Mouse (Mus musculus) cerebellum, postnatal 36 days (tissue): ENCODE results near the gene Iqce.

Experiments
- DNase-seq, 2 experiments: peaks; one replicate each; pipeline ENCODE4 v3.0.0; 2021 to 2022; ENCODE audit warnings: mixed read lengths in 2 of 2

Iqce gene

DNA sequence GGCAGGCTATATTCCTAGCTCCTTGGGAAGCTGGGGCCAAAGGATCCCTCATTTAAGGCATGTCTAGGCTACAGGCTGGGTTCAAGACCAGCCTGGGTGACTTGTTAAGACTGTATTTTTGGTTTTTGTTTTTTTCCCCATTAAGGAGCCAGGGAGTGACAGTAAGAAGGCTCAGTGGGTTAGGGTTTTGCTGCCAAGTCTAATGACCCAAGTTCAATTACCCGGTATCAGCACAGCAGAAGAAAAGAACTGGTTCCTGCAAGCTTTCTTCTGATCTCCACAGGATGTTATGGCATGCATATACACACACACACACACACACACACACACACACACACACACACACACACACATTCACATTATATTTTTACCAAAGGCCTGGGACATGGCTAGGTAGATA, 41.8 kb downstream of the Iqce start:
- DNase-seq = no peak

DNA sequence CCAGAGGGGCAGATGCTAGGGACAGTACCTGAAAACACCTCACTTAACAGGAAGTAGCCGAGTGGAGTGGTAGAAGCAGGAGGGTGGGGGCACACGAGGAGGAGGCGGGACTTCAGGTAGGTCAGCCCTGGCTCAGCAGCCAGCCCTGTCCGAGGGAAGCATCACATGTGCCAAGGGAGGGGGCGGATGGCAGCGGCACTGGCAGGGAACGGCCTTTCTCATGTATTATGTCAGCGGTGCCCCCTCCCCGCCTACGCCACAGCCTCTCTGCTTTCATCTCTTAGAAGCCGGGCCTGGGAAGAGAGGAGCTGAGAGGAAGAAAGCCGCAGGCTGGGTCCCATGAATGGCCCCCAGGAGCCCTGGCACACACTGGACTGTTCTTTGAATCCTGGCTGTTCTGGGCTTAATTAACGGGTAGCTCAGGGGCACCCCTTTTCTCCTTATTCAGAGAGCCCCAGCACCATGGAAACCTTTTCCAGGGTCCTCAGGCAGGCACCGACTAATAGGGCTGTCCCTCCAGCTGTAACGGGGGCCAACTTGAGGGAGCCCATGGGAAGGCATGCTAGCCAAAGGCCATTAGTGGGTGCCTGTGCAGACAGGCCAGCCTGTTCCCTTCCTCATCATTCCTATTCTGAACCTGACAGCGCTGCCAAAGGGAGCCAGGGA, 42.4 kb downstream of the Iqce start:
- DNase-seq = peak; percentile 37 to 45

DNA sequence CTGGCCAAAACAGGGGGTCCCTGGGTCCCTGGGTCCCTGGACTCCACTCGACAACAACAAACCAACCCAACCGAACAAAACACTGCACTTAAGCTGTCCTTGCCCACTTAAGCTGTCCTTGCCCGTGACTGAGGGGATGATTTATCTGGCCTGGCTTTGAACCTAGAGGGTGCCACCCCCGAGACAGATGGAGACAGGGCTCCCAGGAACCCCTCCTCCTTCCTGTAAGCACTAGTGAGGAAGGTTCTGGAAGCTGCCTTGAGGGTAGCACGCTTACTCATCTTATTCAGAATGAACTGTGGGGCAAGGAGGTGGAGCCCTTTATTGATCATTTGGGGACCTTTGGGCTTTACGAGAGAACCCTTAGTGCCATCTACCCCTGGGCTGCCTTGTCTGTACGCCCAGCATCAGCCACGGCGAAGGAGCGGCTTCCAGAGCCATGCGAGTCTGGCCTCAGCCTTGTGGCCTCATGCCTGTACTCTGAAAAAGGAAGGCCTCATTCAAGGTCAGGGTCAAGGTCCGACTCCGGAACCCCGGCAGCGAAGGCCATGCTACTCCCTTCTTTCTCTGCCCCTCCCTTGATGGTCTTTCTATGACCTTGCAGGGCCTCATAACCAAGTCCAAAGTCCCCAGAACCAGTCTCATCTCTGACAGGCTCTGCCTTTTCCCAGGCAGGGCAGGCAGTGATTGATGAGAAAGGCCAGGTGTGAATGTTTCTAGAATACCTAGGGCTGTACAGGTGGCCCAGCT, 47.9 kb downstream of the Iqce start:
- no peak for DNase-seq

DNA sequence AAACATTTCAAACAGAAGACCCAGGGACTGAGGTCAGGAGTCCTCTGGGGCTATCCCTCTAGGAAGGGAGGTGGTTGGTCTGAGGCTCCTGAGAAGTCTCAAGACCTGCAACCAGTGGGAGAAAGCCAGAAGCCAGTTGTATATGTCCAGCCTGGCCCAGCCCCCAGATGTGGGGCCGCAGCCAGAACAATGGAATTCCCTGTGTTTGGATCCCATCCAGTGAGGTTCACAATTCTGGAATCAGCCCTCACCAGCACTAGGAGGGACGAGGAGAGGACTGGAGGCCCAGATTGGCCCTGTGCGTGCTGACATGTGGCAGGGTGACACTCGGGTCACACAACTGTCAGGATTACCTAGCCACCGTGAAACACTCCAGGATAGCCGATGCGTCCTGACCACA, 49.6 kb downstream of the Iqce start:
- DNase-seq = no peak

DNA sequence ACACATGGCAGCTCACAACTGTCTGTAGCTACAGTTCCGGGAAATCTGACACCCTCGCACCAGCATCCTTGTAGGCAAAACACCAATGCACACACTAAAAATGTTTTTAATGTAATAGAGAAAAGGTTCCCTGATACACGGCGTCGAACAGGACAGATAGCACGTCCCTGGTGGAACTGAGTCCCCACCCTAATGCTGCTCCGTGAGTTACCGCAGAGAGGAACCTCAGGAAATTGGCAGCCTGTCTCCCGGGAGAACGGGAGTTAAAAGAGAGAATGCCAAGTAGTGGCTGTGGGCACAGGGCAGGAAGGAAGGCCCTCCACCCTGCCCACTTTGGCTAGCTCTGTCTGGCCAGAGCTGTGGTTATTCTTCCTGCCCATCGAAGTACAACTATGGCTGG, 50.9 kb downstream of the Iqce start:
- DNase-seq = no peak

DNA sequence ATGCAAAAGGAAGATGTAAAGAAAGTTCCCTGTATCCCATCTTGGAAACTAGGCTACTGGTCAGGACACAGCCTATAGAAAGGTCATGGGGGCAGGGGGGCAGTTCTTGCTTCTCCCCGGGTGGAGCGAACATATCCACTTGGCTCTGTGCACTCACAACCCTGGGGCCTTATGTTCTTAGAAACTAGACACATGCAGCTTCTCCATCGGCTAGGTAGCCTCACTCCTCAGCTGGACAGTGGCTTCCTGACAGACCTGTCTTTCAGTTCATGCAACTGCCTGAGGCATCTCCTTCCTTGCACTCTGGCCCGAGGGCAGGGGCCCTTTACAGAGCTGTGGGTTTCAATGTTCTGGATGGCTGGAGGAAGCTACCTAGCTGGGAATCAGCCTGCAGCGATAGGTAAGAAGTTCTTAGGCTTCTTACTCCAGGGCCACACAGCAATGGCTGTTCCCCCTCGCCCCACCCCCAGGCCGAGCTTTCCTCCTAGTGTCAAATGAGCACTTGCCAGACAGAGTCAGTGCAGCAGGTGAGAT, 52.2 kb downstream of the Iqce start:
- no peak for DNase-seq

DNA sequence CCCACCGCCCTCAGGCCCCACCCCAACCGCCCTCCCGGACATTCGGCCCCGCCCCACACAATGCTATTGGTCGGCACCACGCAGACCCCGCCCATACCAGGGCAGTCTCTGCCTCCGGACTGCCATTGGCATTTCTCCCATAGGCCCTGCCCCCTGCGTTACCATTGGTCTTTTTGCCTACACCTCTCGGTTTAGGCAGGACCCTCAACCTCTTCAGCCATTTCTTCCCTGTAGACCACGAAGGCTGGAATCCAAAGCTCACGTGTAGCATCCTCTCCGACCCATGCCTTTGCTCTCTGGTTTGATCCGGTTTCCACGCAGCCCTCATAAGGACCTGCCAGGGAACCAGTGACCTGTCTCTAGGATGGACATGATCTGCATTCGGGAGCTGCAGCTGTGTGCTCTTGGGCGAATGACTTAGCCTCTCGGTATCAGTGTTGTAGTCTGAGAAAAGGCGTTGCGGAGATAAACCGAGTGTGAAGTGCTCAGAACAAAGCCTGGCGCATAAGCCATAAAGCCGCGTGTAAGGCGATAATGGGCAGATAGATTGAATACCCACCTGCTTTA, 53.0 kb downstream of the Iqce start:
- peak; percentile 94 to 99 for DNase-seq

DNA sequence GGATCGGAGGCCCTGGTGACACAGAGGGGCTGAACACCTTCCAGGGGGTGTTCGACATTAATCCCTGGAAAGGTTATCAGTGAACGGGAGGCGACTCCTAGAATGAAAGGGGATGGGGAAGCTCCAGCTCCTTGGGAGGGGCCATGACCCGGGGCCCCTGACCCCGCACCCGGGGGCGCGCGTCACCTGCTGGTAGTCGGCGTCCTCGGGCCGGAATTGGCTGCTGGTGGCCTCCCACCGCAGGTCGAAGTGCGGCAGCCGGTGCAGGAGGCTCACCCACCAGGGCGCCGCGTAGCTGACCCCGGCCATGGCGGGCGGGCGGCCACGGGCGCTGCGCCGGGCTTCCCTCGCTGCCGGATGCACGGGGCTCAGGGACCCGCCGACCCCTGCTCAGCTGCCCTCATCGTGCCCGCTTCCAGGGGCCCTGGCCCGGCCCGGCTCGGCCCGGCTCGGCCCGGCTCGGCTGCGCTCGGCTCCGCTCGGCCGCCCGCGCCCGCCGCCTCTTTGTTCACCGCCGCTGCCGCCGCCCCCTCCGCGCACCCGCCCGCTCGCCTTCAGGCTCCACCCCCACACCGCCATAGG, 53.6 kb downstream of the Iqce start, which contains the start of gene Ttyh3:
TSS of gene Ttyh3 (minus strand) at position 513 of the 582 bp plus-strand sequence.
- no peak for DNase-seq

DNA sequence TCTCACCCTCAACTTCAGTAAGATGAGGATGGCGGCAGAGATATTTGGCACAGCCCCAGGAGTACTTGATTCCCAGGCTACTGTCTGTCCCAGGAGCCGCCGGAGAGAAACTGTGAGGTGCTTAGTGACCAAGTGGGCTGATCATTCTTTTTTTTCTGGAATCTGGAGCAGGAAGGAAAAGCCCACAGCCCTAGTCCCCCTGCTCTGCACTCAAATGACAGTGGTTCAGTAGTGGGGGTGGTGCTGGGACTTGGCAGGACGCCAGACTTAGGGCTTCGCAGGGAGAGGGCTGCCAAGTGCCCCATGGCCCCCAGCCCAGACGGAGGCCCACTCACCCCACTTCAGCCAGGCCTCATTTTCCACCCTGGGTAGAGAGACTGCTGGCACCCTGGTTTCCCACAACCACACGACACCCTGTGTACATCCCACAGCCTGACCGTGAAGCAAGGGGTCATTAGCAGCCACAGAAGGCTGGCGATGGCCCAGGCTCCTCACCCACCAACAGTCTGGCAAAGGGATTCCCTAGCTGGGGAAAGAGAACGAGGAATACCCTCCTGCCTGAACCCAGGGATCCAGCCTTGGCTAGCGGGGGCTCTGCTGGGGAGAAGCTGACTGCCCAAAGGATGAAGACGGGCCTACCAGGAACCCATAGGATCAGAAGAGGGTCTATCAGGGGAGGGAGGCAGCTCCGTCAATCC, 54.2 kb downstream of the Iqce start:
- DNase-seq = peak; percentile 55 to 65

DNA sequence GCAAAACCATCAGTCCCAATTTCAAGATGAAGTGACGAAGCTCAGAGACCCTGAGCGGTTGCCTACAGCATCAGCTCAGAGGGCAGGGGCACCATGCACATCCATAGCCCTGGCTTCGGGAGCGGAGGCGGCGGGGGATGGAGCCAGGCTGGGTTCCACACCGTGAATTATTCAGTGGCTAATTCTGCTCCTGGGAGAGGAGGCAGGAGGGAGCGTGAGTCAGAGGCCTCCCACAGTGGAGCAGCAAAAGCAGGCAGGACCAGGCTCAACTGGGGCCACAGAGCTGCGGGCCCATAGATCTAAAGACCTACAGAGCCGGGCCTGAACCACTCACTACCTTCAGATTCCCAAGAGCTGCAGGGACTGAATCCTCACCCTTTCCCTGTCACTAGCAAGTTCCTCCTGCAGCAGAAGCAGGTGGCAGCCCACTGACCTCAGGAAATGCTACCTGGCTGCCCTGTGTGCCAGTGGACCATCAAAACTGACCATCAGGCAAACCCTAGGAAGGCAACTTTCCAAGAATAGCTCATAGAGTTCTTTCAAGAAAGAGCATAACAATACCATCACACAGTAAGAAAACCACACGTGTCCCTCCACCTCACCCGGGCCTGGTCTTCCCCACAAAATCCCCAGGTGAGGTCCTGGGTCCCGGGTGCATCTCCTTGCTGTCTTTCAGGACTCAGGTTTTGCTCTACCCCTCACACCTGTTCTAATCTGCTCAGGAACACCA, 55.0 kb downstream of the Iqce start:
- peak; percentile 51 to 58 for DNase-seq

DNA sequence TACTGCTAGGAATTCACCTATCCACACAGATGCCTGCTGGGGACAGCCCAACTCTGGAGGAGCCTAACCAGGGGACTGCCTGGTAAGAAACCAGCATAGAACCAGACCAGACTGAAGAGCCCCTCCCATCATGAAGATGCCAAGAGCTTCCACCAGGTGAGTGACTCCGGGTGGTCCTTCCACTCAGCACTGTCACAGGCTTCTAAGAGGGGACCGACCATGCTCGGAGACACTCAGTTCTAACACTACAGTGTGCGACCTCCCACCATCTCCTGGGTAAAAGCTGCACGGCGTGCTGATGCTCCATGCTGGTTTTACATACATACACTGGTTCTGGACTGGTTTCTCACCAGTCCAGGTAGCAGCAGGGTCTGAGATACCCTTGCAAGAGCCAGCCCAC, 56.0 kb downstream of the Iqce start:
- no peak for DNase-seq

DNA sequence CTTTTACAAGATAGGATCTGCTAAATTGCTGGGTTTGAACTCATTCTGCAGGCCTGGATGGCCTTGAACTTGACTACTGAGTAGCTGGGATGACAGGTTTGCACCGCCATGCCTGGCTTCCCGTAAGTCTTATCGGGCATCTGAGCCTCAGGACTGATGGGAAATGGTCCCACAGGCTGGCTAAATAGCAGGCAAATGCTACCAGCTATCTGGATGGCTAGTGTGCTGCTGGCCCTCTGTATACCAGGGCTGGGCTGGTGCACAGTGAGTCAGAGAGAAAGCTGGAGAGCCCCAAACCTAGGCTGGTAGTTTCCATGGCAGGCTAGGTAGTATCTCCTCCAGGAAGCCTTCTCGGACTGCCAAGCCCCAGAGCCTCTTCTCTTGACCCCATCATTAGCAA, 56.7 kb downstream of the Iqce start:
- DNase-seq = no peak

DNA sequence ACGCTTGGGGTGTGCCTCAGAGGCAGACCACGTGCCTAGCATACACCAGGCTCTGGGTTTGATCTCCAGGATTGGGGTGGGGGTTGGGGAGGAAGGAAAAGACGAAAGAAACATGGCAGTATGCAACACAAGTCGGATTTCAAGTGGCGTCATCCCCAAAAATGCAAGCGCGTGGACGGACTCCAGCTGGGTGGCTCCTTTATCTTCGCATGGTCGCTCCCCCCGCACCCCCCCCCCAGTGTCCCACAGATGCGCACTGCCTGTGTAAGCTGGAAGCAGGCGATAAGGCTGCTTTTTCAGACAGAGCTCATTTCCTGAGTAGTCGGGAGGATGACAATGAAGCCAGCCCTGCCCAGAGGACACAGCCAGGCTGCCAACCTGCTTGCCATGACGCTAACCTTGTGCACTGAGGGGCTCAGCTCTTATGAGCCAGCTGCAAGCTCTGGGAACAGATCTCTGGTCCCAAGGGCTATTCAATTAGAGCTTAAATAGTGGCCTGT, 57.4 kb downstream of the Iqce start:
- no peak for DNase-seq

DNA sequence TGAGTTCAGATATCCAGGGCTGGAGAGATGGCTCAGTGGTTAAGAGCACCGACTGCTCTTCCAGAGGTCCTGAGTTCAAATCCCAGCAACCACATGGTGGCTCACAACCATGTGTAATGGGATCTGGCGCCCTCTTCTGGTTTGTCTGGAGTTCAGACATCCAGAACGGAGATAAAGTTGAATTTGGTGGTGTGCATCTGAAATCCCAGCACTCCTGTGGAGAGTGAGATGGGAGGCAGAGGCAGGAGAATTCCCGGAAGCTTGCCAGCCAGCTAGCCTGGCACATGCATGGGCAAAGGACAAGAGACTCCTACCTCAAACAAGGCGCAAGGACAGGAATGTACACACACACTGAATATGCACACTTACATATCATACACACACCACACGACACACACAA, 57.9 kb downstream of the Iqce start:
- DNase-seq = no peak

DNA sequence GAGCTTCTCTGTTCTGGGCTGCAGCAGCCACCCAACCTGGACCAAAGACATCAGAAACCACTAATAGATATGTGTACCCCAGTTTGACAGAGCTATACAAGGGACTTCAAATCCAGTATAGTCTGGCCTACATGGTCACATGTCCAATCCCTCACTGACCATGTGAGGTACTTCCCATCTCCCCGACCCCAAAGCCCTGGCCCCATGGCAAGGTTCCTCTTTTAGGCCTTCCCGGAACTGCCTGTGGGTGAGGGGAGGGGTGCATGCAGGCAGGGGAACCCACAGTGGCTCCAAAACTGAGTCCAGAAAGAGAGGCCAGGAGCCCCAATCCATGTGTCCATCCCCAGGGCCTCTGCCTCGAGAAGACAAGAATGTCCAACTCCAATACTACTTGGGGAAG, 60.1 kb downstream of the Iqce start:
- no peak for DNase-seq

DNA sequence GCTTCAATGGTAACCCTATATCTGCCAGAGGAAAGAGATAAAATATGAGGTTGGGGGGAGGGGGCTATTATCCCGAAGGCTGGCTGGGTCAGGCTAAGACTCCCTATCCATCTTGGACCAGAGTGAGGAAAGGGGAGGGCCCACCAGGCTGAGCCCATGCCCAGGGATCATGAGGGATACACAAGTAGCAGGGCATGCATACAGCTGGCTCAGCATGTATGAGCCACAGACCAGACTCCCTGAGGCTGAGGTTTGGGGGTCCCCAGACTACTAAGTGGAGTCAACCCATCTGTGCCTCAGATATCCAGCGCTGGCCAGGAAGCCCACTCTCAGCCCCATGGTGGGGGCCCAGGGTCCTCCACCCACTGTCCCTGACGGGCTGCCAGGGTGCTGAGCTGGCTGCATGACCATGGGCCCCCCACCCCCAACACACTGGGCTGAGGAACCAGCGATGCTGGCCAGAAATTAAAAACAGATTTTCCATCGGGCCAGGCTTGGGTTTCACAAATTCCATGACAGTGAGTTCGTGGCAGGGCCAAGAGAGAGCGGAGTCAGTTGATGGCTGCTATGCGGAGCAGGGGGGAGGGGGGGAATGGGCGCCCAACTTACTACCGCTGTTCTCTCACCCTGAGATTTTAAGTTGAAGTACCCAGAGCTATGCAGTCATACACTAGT, 60.8 kb downstream of the Iqce start:
- DNase-seq = no peak

DNA sequence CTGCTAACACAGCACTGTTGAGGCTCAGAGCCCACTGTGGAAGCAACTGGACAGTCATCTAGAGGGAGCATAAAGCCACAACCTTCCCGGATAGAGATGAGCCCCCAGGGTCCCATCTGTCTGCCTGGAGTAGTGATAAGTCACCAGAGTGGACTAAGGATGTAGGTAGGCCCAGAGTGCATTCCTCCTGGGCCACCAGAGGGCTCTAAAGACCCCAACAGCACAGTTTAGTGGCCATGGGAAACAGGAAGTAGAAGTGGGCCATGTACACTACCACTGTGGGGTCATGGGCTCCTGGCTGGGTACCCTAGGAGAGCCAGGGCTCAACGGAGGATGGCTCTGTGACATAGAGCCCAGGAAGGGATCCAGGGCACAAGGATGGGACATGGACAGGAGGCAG, 61.4 kb downstream of the Iqce start:
- no peak for DNase-seq

DNA sequence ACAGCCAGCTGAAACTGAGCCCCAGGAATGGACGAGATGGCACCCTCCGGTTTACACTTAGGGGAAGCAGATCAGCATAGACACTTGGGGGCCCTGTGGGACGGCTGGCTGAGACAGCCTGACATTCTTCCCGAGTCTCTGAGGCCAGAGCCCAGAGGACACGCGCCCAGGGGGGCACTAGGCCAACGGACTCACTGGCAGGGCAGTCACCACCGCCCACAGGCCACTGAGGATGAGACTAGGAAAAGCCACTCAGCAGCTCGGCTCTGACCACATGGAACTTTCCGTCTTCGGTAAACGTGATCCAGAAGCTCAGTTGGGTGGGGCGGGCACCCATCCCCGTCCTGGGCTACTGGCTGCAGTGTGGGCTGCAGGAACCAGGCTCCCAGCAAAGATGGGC, 62.3 kb downstream of the Iqce start:
- DNase-seq = peak; percentile 28 to 42

DNA sequence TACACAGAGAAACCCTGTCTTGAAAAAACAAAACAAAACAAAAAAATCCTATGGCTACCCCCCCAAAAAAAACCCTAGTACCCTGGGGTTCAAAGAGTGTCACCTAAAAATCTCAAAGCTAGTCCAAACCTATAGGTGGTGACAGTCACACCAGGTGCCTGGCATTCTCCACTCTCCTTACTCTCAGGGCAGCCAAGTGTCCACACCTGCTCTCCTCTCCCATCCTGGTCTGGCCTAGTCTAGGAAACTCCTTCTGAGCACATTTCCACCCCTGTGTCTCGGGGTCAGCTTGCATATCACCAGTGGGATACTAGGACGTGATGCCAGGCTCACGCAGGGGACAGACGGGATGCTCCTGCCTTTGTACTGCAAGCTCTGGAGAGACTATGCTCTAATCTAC, 62.9 kb downstream of the Iqce start:
- DNase-seq = peak in 1 of 2 experiments; percentile 24

DNA sequence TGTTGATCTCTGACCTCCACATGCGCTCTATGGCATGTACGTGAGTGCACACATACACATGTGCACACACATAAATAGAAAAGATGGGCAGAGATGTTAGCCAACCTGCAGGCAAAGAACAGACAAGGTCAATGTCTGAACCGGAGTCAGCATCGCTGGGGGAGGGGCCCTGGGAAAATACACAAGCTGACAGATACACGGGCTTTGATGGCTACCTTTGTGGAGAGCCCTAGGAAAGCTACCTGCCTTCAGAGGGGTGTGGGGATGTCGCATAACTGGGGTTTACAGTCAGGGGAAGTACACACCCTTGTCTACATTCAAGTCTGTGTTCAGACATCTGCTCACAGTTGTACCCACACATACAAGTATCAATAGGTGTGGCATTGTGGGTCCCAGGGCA, 63.7 kb downstream of the Iqce start:
- DNase-seq = no peak

DNA sequence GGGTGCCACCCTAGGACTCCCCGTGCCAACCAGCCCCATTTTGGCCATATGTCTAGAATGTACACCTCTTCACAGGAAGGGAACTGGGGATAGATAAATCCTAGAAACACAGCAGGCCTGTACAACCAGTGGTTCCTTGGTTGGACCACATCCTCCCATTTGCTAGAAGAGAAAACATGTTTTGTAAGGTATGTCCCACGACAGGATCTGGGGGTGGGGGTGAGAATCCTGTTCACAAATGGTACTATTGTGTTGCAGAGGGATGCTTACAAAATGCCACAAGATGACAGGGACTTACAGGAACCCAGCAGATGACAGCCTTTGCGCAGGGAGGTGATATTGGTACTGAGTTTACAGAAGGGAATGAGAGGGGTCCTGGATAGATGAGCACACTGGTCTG, 64.2 kb downstream of the Iqce start:
- no peak for DNase-seq

DNA sequence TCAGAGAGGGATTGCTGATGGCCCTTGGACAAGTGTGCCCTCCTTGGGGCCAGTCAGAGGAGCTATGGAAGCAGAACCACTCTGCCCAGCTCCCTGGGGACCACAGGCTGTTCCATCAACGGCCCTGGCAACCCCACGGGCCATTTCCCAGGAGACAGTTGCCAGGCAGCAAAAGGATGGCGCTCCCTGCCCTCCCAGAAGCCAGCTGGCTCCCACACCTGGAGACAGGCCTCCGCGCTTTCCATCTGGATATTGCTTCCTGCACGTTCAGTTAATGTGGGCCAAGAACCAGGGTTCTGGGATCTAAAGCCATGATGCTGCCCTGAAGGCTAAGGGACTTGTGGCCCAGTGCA, 65.1 kb downstream of the Iqce start:
- no peak for DNase-seq
